Mouse (Mus musculus) small intestine, adult 2 months (tissue): ENCODE results near the gene Cacna1a. TPM values are rescaled to one million over a fixed set of nuclear protein-coding genes. Genes with fewer than 3 reads are reported as not detected.
"Not testable (repeated sequence)": the region's sequence is repeated elsewhere in the genome, so short reads cannot be mapped to it uniquely, and the experiment has no call there.

ENCODE experiments used
- H3K27ac ChIP-seq: fragments of 200-500 bp; 2 replicates; pipeline ENCODE4 v1.5.1; 2012; ENCODE audit warnings: low read depth, low read length, control low read depth, inconsistent platforms; ENCODE audit not compliant: insufficient read depth
- H3K27me3 ChIP-seq: fragments of 200-500 bp; 2 replicates; pipeline ENCODE4 v1.6.1; 2012; ENCODE audit warnings: mild to moderate bottlenecking, moderate library complexity, low read length, inconsistent platforms; ENCODE audit not compliant: control insufficient read depth, insufficient read depth
- H3K36me3 ChIP-seq: fragments of 200-500 bp; 2 replicates; pipeline ENCODE4 v1.6.1; 2012; ENCODE audit warnings: mild to moderate bottlenecking, low read length, control low read depth, inconsistent platforms; ENCODE audit not compliant: control insufficient read depth, insufficient read depth
- H3K4me1 ChIP-seq: fragments of 200-500 bp; 2 replicates; pipeline ENCODE4 v1.6.1; 2012; ENCODE audit warnings: low read length, inconsistent platforms, mixed read lengths; ENCODE audit not compliant: control insufficient read depth, insufficient read depth, insufficient read length
- H3K4me3 ChIP-seq: fragments of 200-500 bp; 2 replicates; pipeline ENCODE4 v1.5.1; 2012; ENCODE audit warnings: low read depth, mild to moderate bottlenecking, control low read depth, inconsistent platforms, low read length, moderate library complexity
- CTCF ChIP-seq: fragments of 200-500 bp; IDR thresholded peaks from 2 replicates; pipeline ENCODE4 v1.5.1; 2012; ENCODE audit warnings: low read depth, mild to moderate bottlenecking, control low read depth, inconsistent platforms, low read length, moderate library complexity, mixed read lengths; ENCODE audit not compliant: insufficient replicate concordance, insufficient read length; ENCODE audit errors: extremely low read depth
- POLR2A ChIP-seq: fragments of 200-500 bp; IDR thresholded peaks from 2 replicates; pipeline ENCODE4 v1.6.1; 2012; ENCODE audit warnings: low read depth, mild to moderate bottlenecking, control low read depth, inconsistent platforms, low read length, moderate library complexity
- WGBS: fragments of 180-500 bp; shearing (Covaris S2); methylation state at CpG from one replicate; pipeline ENCODE4 v1.1.7; 2018; 5-methylcytosine and 5-hydroxymethylcytosine counted together
- polyA plus RNA-seq: library from polyadenylated mRNA; depleted of rRNA; stranded (reverse); fragments of >200 nt; gene quantifications from 2 replicates; pipeline ENCODE4 v1.2.3, GENCODE M21; 2012

Cacna1a gene
- polyA plus RNA-seq, 1 experiment: 23.5 TPM

DNA sequence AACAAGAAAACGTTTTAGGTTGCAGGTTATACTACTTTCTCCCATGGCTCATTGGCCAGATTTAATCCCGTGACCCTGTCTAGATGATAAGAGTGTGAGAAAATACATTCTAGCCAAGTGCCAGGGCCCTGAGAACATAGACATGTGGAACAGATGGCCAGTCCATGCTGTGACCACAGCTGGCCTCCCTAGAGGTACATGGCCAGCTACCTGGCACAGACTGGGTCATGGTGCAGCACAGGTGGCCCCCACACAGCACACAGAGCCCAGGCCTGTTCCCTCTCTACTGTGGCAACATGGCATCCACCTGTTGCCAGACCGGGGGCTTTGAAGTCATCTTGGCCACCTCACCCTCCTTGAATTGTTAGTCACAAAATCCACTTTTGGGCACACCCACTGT lies 101.0 kb downstream of the Cacna1a start:
- no peak overlapping the region for H3K4me3 ChIP-seq
- H3K4me1 ChIP-seq: no peaks in the 10 kb centered on the region
- no peaks in the 10 kb centered on the region for H3K27me3 ChIP-seq
- 65% methylated on average over 3 of the region's 3 CpGs for WGBS
- no peak overlapping the region for H3K27ac ChIP-seq
- TF ChIP-seq POLR2A (no peak), CTCF (no peak)
- H3K36me3 ChIP-seq: no peaks in the 10 kb centered on the region

DNA sequence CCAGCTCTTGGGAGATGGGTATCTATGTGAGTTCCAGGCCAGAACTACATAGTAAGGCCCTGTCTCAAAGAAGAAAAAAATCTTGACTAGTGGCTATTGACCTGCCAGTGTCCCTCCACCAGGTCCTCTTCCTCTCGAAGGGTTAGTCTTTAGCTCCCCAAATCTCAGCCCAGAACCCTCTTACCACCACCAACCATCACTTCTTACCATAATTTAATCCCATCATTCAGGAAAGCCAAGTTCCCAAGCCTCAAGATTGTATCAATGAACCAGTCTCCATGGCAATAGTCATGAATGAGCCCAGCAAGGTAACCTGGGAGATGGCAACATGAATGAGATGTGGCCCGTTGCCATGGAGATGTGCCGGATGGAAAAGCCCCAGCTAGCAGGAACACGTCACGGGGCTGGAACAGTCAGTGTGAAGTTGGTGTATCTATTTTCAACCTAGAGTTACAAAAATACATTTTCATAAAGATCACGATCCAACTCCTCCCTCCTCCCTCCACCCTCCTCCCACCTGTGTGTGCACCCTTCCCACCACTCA lies 106.4 kb downstream of the Cacna1a start:
- 90% methylated on average over 6 of the region's 6 CpGs for WGBS
- Histone ChIP-seq H3K27ac (no peak overlapping the region), H3K27me3 (no peaks in the 10 kb centered on the region), H3K4me3 (no peak overlapping the region), H3K36me3 (no peaks in the 10 kb centered on the region), H3K4me1 (no peaks in the 10 kb centered on the region)
- TF ChIP-seq POLR2A (no peak), CTCF (no peak)

DNA sequence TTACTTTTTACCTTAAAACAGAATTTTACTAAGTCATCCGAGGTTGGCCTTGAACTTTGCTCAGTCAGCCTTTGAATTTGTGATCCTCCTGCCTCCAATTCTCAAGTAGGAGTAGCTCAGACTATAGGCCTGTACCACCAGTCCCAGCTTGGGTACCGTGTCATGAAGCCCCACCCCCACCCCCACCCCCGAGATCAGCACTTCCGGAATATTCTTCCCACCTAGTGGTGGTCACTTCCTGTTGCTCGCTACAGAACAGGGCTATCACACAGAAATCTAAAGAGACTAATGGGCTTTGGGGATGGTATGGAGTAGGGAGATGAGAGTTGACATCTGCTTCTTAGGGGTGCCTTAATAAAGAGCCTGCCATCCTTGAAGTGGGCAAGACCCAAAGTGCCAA lies 112.9 kb downstream of the Cacna1a start:
- no peak for TF ChIP-seq CTCF
- no peak for TF ChIP-seq POLR2A
- H3K4me3 ChIP-seq: no peak overlapping the region
- 56% methylated on average over 5 of the region's 5 CpGs for WGBS
- H3K27me3 ChIP-seq: no peaks in the 10 kb centered on the region
- no peaks in the 10 kb centered on the region for H3K4me1 ChIP-seq
- no peak overlapping the region for H3K27ac ChIP-seq
- no peaks in the 10 kb centered on the region for H3K36me3 ChIP-seq

DNA sequence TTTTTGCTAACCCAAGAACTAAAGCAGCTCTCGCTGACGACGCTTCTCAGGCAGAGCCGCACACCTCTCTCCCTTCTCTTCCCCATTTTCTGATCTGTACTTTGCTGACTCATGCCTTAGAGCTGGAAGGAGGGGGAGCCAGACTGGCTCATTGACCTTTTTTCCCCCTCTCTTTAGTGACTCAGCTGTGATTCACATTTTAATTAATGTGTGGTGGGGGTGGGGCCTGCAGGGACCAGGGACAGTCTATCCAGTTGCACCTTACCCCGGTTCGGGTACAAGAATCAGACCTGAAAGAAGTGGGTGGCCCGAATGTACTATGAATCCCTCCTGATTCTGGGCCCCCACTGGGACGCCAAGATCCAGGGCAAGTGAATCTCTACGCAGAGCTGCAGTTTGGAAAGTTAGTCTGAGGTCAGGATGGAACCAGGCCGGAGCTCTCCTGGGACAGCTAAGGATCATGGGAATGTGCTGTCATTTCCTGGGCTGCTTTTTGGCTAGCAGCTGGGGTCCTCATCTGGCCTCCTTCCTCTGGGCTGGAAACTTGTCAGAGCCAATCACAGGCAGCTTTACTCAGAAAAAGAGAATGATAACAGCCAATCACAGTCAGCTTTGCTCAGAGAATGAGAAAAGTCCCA lies 113.5 kb downstream of the Cacna1a start:
- H3K27me3 ChIP-seq: no peaks in the 10 kb centered on the region
- 78% methylated on average over 10 of the region's 10 CpGs for WGBS
- no peaks in the 10 kb centered on the region for H3K36me3 ChIP-seq
- H3K4me3 ChIP-seq: no peak overlapping the region
- no peak for TF ChIP-seq CTCF
- TF ChIP-seq POLR2A: no peak
- no peak overlapping the region for H3K27ac ChIP-seq
- no peaks in the 10 kb centered on the region for H3K4me1 ChIP-seq

DNA sequence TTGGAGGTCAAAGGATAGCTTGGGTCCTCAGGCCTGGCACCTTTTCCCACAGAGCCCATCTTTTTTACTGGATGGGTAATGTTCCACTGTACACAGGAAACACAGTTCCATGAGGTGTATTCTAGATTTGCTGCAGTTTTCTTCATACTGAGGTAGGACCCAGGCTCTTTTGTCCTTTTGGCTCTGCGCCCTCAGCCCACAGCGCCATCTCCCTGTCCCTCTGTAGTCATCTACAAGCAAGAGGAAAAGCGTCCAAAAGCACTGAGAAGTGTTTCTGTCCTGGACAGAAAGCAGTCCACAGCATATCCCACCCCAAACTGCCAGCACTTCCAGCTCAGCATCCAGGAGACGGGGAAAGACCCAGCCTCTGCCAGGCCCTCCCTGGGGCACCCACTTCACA lies 114.4 kb downstream of the Cacna1a start:
- Histone ChIP-seq H3K27ac (no peak overlapping the region), H3K4me3 (no peak overlapping the region), H3K4me1 (no peaks in the 10 kb centered on the region), H3K27me3 (no peaks in the 10 kb centered on the region), H3K36me3 (no peaks in the 10 kb centered on the region)
- no peak for TF ChIP-seq POLR2A
- no peak for TF ChIP-seq CTCF
- WGBS: 87% methylated on average over 4 of the region's 4 CpGs

DNA sequence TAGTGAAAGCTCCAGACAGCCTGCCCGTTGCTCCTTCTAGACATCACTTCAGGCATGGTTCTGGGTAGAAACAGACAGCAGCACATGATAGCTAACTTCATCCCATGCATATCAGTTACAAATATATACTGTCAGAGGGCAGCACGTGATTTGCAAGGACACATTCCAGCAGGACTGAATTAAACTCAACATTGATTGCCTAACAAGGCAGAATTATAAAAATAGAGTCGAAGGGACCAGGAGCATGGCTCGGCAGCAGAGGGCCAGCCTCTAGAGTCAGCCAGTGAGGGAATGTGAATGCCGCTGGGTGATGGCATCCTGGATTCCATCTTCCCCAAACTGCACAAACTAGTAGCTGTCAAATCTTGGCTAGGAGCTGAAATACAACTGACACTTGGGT lies 119.0 kb downstream of the Cacna1a start:
- H3K36me3 ChIP-seq: no peaks in the 10 kb centered on the region
- no peaks in the 10 kb centered on the region for H3K27me3 ChIP-seq
- H3K27ac ChIP-seq: no peak overlapping the region
- 78% methylated on average over 5 of the region's 5 CpGs for whole genome bisulfite sequencing
- TF ChIP-seq CTCF (no peak), POLR2A (no peak)
- no peak overlapping the region for H3K4me3 ChIP-seq
- H3K4me1 ChIP-seq: no peaks in the 10 kb centered on the region

DNA sequence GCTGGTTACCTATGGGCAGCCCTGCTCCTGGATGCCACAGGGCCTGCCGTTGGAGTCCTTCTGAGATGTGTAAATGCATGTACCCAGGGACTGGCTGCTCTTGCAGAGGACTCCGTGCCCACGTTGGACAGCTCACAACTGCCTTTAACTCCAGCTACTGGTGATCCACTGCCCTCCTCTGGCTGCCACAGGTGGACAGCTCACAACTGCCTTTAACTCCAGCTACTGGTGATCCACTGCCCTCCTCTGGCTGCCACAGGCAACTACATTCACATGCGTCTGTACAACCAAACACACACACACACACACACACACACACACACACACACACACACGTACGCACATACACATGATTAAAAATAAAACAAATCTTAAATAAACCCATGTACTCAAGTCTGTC lies 121.5 kb downstream of the Cacna1a start:
- not testable (repeated sequence) for H3K4me1 ChIP-seq, H3K4me3 ChIP-seq, H3K36me3 ChIP-seq, H3K27me3 ChIP-seq, H3K27ac ChIP-seq
- 80% methylated on average over 6 of the region's 6 CpGs for WGBS
